Mouse (Mus musculus) liver, embryonic 14.5 days (tissue): ENCODE data around the gene Gm36864. TPM values are rescaled to one million over a fixed set of nuclear protein-coding genes. Genes with fewer than 3 reads are reported as not detected.
"Not testable (repeated sequence)": the region's sequence is repeated elsewhere in the genome, so short reads cannot be mapped to it uniquely, and the experiment has no call there.

Experiments
- ATAC-seq: fragments of 200-750 bp; cut with Nextera tagmentation; 2 replicates; pipeline ENCODE4 v1.8.0; 2017; ENCODE audit warnings: moderate number of reproducible peaks, mild to moderate bottlenecking, moderate library complexity; ENCODE audit not compliant: insufficient read depth
- DNase-seq, 3 experiments: peaks; one replicate each; pipeline ENCODE4 v3.0.0-alpha.2; 2012 to 2013; ENCODE audit warnings: low read depth in 3 of 3, low spot score in 3 of 3
- H3K27ac ChIP-seq: fragments of 300-500 bp; sonication (generic); 2 replicates; pipeline ENCODE4 v1.5.1; 2014; ENCODE audit warnings: moderate library complexity, mild to moderate bottlenecking, control low read depth, inconsistent platforms
- H3K27me3 ChIP-seq: fragments of 300-500 bp; sonication (generic); 2 replicates; pipeline ENCODE4 v1.6.1; 2014; ENCODE audit warnings: mild to moderate bottlenecking, low read length, moderate library complexity; ENCODE audit not compliant: control insufficient read depth, insufficient read depth
- H3K36me3 ChIP-seq: fragments of 300-500 bp; sonication (generic); replicated peaks from 2 replicates; pipeline ENCODE4 v1.6.1; 2014; ENCODE audit warnings: low read depth; ENCODE audit not compliant: control insufficient read depth, insufficient read depth
- H3K4me1 ChIP-seq, 2 experiments: fragments of 200-500 bp in 1 of 2; fragments of 300-500 bp in 1 of 2; sonication (generic) in 1 of 2; replicated peaks; 2 replicates each; pipeline ENCODE4 v1.6.1; 2012 to 2014; ENCODE audit warnings: antibody characterized with exemption in 1 of 2, inconsistent platforms in 1 of 2, low read length in 1 of 2; ENCODE audit not compliant: control insufficient read depth in 2 of 2, insufficient read depth in 2 of 2
- H3K4me2 ChIP-seq: fragments of 300-500 bp; sonication (generic); 2 replicates; pipeline ENCODE4 v1.6.1; 2014; ENCODE audit warnings: low read depth, mild to moderate bottlenecking, control low read depth, moderate library complexity
- H3K4me3 ChIP-seq, 2 experiments: fragments of 200-500 bp in 1 of 2; fragments of 300-500 bp in 1 of 2; sonication (generic) in 1 of 2; 2 replicates each; pipeline ENCODE4 v1.5.1; 2012 to 2014; ENCODE audit warnings: low read depth in 2 of 2, low read length in 2 of 2, mild to moderate bottlenecking in 2 of 2, control low read depth in 1 of 2, inconsistent platforms in 1 of 2, moderate library complexity in 1 of 2; ENCODE audit not compliant: insufficient read depth in 1 of 2
- H3K9ac ChIP-seq: fragments of 300-500 bp; sonication (generic); replicated peaks from 2 replicates; pipeline ENCODE4 v1.6.1; 2014; ENCODE audit warnings: mild to moderate bottlenecking, control low read depth, moderate library complexity
- H3K9me3 ChIP-seq: fragments of 300-500 bp; sonication (generic); 2 replicates; pipeline ENCODE4 v1.6.1; 2016; ENCODE audit warnings: low read length, mixed read lengths; ENCODE audit not compliant: control insufficient read depth
- CTCF ChIP-seq: IDR thresholded peaks from 2 replicates; pipeline ENCODE4 v1.5.1; 2016; ENCODE audit warnings: antibody characterized with exemption, low read depth, control low read depth
- EP300 ChIP-seq: IDR thresholded peaks from 2 replicates; pipeline ENCODE4 v1.6.1; 2016; ENCODE audit warnings: antibody characterized with exemption, low read depth
- WGBS: fragments of 180-500 bp; shearing (Covaris S2); extraction: QIAGEN DNeasy Blood & Tissue Kit; methylation state at CpG from one replicate; pipeline ENCODE4 v1.1.7; 2014; ENCODE audit not compliant: insufficient replicate concordance; 5-methylcytosine and 5-hydroxymethylcytosine counted together
- polyA plus RNA-seq, 2 experiments: library from polyadenylated mRNA; depleted of rRNA in 1 of 2; stranded (reverse) in 1 of 2; unstranded in 1 of 2; fragments of >200 nt; fragmentation: Nextera tagmentation in 1 of 2; extraction: Ambion mirVana in 1 of 2; gene quantifications; 2 replicates each; pipeline versions ENCODE4 v1.2.1 to v1.2.3; 2012 to 2014

Gm36864 gene
- polyA plus RNA-seq, 2 experiments, result not detected

DNA sequence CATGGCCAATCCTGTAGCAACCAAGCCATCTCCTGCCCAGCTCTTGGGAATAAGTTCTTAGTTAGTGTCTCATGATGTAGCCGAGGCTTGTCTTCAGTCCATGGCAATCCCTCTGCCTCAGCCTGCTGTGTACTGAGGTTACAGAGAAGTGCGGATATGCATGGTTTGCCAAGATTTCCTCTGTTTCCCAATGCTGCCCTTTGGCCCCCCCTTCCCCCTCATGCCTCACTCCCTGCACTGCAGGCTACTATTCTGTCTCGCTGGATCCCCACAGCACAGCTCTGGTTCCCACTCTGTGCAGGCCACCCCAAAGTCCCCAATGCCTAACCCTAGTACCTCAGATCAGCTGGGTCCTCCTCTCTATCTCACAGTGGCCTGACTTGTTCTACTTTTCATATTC, 27.7 kb upstream of the Gm36864 start:
- H3K9ac ChIP-seq, result no peak overlapping the region
- WGBS, result 48% methylated on average over 3 of the region's 3 CpGs
- DNase-seq (no peak), ATAC-seq (no peak)
- H3K9me3 ChIP-seq, result no peaks in the 10 kb centered on the region
- no peak overlapping the region for H3K4me2 ChIP-seq
- no peak overlapping the region for H3K27ac ChIP-seq
- no peaks in the 10 kb centered on the region for H3K27me3 ChIP-seq
- TF ChIP-seq EP300, result no peak
- no peak for TF ChIP-seq CTCF
- no peaks in the 10 kb centered on the region for H3K36me3 ChIP-seq
- no peaks in the 10 kb centered on the region for H3K4me1 ChIP-seq
- H3K4me3 ChIP-seq, result no peak overlapping the region

DNA sequence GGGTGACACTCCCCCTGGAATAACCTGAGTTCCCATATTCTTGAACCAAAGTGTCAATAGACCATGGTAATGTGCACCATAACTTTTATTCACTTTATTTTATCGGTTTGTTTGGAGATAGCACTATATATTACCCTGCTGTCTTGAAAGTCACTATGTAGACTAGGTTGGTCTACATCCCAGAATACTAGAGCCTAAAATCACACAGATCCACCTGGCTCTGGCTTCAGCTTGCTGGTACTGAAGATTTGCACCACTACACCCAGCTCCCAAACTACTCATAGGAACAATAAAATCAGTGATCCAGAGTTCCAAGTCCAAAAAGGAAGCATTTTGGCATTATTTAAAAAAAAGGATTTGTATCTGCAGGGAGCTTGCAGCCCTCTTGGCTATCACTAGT, 20.3 kb upstream of the Gm36864 start, which contains the start of gene Klk1b5:
Klk1b5 (plus strand) TSS at position 301 of the 400 bp plus-strand sequence.
- Histone ChIP-seq H3K4me3 (no peak within 1 kb of the TSS), H3K4me1 (0 out of 4 replicates have a peak, but pooled peaks cover 0 to under 1% of the 10 kb centered on the region in 2 experiments), H3K9ac (no peak within 1 kb of the TSS), H3K27me3 (no peaks in the 10 kb centered on the region), H3K9me3 (no peaks in the 10 kb centered on the region), H3K27ac (no peak within 1 kb of the TSS), H3K36me3 (no peaks in the 10 kb centered on the region), H3K4me2 (no peak within 1 kb of the TSS)
- DNase-seq (no peak), ATAC-seq (no peak)
- 41% methylated on average over 1 of the region's 1 CpGs for WGBS
- TF ChIP-seq EP300 (no peak), CTCF (no peak)

DNA sequence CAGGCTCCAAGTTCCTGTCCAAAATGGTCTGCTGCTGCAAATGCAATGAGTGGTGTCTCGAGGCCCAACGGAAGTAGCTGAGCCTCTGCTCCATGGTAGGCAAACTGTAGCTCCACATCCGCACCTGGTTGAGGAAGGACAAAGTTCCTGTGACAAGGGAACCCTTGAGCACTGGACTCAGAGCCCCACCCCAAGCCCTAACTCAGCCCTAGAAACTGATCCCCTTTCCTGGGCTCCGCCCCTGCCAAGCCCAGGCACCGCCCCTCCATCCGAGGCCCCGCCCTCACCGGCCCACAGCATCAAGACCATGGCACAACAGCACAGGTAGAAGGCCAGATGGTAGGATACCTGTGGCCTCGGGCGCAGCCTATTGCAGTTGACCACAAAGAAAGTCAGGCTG, 14.4 kb upstream of the Gm36864 start:
- H3K4me3 ChIP-seq, H3K4me2 ChIP-seq, H3K4me1 ChIP-seq, ATAC-seq, H3K9ac ChIP-seq, DNase-seq, H3K27me3 ChIP-seq, H3K9me3 ChIP-seq, H3K27ac ChIP-seq, H3K36me3 ChIP-seq: not testable (repeated sequence)
- WGBS, result 55% methylated on average over 7 of the region's 10 CpGs

DNA sequence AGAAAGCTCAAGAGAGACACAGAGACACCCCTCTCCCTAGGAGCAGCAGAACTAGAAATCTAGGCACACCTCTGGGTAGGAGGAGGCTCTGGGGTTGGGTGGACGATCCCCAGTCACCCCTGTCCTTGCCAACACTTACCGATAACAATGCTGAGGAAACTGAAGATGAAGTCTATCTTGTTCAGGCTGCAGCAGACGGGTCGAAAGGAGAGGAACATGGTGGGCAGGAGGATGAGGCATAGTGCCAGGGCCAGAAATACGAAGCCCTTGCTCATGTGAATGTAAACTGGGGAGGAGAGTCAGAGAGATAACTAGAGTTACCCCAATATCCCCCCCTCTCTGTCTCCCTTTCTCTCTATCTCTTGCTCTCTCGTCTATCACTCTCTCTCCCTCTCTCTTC, 13.6 kb upstream of the Gm36864 start:
- DNase-seq, H3K4me3 ChIP-seq, H3K27ac ChIP-seq, ATAC-seq, H3K9me3 ChIP-seq, H3K36me3 ChIP-seq, H3K27me3 ChIP-seq, H3K4me1 ChIP-seq, H3K9ac ChIP-seq, H3K4me2 ChIP-seq: not testable (repeated sequence)
- WGBS, result 53% methylated on average over 6 of the region's 6 CpGs

DNA sequence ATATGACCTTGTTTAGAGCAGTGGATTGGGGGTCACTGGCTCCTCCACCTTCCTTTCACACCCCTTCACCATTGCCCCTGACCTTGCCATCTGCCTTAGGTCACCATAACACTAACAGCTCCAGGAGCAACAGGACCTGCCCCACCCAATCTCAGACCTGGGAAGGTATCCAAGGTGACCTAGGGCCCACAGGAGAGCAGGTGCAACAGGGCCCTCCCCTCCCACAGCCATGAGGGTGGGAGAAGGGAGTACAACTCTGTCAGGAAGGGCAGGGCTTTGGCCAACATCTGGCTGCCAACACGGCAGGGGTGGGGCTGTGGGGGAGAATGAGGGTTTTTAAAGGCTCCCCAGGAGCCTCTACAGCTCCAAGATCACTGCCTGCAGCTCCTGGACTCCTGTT, 10.9 kb upstream of the Gm36864 start, which contains the start of gene Klk1:
Klk1 (plus strand) TSS at position 285 of the 400 bp plus-strand sequence.
- DNase-seq, result no peak
- TF ChIP-seq EP300, result no peak
- TF ChIP-seq CTCF, result no peak
- H3K4me2 ChIP-seq, result no peak within 1 kb of the TSS
- WGBS, result 42% methylated on average over 1 of the region's 1 CpGs
- H3K27me3 ChIP-seq, result no peaks in the 10 kb centered on the region
- 0 out of 4 replicates have a peak, but pooled peaks cover 0 to 2% of the 10 kb centered on the region in 2 experiments for H3K4me1 ChIP-seq
- H3K36me3 ChIP-seq, result no peaks in the 10 kb centered on the region
- H3K9me3 ChIP-seq, result no peaks in the 10 kb centered on the region
- no peak within 1 kb of the TSS for H3K27ac ChIP-seq
- ATAC-seq, result no peak
- H3K4me3 ChIP-seq, result no peak within 1 kb of the TSS
- H3K9ac ChIP-seq, result no peak within 1 kb of the TSS
